Mouse (Mus musculus) cortical plate, adult 2 months (tissue): ENCODE results near the gene Olfr1406.

Experiments
- CTCF ChIP-seq: fragments of 200-500 bp; IDR thresholded peaks from 2 replicates; pipeline ENCODE4 v1.5.1; 2011; ENCODE audit warnings: mild to moderate bottlenecking, control low read depth, low read length; ENCODE audit not compliant: insufficient read depth; ENCODE audit errors: extremely low read depth
- POLR2A ChIP-seq: fragments of 200-500 bp; IDR thresholded peaks from 2 replicates; pipeline ENCODE4 v1.6.1; 2011; ENCODE audit warnings: mild to moderate bottlenecking, low read length, control low read depth; ENCODE audit not compliant: insufficient read depth; ENCODE audit errors: extremely low read depth

DNA sequence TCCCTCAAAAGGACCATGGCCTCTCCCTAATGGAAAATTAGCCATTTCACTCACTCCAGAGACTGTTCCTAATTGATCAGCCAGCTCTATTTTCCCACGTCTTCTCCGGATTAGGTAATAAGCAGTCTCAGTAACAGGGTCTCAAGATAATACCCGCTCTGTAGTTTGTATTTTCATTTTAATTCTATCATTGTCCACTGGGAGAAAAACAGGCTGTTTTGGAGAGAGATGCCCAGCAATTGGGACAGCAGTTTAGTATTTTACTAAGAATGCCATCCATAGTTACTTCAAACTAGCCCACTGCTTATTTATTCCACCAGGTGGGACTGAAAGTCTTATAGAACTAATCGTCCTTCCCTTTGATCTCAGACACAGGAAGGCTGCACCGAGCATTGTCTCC lies 7.1 kb upstream of the Olfr1406 start, which contains the start of gene Olfr218:
- TF ChIP-seq CTCF, result no peak
- TF ChIP-seq POLR2A, result no peak
